Mouse (Mus musculus) left cerebral cortex, postnatal 4 days (tissue): ENCODE data around the gene Popdc2. TPM values are rescaled to one million over a fixed set of nuclear protein-coding genes. Genes with fewer than 3 reads are reported as not detected.

Experiments used
- DNase-seq: peaks from one replicate; pipeline ENCODE4 v3.0.0-alpha.2; 2022
- intact Hi-C: fragments of 180-260 bp; cut with DNase I; formaldehyde crosslinking; loops from one replicate; pipeline ENCODE4 v1.15.1; 2025
- total RNA-seq, 2 experiments: library from RNA; stranded (reverse); gene quantifications; 2 replicates each; pipeline ENCODE4 v1.2.3; 2021

The Popdc2 gene
- total RNA-seq, 2 experiments from 2014 or later = 0.34 to 0.50 TPM

DNA sequence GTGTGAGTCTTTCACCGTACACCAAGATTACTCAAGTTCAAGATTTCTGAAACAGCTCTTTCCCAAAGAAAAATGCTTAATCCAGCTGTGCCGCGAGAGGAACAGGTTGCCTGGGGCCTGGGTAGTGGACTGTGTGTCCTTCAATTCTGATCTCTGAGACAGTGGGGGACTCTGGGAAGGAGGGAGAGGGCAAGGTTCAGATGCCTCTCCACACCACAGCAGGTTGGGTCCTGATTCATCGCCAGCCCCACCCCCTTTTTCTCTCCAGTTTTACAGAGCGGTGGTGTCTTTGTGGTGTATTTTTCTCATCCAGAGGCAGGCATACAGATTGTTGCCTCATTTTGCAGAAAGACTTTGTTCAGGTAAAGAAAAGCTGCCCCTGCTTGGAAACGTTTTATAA, 36.3 kb downstream of the Popdc2 start:
- intact Hi-C loops = no loop called here
- no peak for DNase-seq

DNA sequence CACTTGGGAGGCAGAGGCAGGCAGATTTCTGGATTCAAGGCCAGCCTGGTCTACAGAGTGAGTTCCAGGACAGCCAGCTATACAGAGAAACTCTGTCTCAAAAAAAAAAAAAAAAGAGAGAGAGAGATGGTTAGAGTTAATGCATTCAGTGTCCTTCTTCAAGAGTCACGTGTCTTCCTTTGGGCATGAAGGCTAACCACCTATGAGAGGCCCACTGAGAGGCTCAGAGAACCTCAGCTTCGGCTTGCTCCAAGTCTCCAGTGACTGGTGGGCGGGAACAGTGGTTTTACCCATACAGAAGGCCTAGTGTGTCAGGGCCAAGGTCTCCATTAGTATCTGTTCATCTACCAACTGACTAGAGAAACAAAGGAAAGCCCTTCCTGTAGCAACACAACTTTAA, 37.1 kb downstream of the Popdc2 start:
- DNase-seq = no peak
- intact Hi-C loops = no loop called here

DNA sequence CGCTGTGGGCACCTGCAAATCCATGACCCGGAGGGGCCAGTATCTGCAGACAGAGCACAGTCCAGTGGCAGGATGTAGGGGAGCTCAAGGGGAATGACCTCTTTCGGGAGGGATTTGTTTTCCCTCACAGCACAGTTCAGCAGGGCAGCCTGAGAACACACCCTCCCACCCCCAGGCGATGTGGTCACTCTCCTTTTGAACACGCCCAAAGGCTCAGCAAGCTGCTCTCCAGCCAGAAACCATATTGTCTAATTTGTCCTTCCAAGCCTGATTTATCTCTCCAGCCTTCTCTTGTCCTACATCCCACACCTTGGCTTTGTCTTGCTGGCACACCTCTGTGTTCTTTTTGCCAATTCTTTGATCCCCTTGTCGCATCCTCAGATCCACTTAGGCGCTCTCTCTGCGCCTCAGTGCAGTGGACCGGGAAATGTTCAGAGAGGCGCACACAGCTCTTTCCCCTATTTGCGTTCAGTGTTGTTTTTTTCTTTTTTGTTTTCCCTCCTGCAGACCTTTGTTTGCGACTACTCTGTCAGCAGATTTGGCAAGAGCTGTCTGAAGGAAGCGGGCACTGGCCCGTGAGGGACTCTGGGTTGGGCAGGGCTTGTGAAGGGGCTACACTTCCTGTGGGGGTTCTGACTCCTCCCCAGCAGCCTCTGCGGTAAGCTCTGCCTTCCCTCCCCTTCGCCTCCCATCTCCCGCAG, 37.7 kb downstream of the Popdc2 start:
- peak; percentile 70 for DNase-seq
- intact Hi-C loops = no loop called here

DNA sequence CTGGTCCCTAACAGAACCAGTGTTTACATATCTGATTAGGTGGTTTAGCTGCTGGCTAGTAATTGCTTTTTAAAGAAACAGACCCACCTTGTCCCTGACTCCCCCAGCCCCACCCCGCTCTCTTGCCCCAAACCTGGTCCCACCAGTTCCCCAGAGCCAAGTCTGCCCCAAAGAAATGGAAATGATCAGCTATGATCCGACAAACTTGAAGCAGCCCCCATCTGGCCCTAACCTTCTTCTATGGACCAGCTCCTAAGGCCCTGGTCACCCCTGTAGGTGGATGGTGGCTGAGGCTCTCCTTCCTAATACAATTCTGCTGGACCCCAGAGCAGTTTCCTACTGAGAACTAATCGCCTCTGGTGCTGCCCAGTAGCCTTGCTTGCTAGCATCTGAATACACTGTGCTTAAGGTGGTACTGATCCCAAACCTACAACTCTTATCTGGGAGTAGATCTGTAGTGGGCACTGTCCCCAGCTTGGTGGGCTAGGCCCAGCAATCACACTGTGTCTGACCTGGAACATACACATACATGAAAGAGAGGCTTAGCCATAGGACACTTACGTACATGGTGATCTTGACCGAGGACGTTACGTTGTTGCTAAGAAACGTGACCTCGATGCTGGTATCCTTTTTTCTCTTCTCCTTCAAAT, 38.4 kb downstream of the Popdc2 start:
- DNase-seq = no peak
- intact Hi-C loops = no loop called here

DNA sequence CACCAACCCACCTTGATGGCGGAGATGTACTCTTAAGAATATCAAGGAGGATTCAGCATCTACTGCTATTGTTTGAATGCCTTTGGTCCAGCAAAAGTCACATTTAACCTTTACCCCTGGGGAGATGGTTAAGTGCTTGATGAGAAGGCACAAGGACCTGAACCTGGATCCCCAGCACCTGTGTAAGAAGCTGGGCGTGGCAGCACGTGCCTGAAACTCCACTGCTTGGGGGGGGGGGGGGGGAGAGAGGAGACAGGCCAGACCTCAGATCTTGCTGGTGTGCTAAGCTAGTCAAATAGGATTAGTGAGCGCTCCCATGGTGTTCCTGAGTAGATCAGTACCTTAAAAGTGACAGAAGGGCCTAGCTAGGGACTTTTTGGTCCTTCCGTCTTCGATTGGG, 39.5 kb downstream of the Popdc2 start:
- intact Hi-C loops = no loop called here
- no peak for DNase-seq

DNA sequence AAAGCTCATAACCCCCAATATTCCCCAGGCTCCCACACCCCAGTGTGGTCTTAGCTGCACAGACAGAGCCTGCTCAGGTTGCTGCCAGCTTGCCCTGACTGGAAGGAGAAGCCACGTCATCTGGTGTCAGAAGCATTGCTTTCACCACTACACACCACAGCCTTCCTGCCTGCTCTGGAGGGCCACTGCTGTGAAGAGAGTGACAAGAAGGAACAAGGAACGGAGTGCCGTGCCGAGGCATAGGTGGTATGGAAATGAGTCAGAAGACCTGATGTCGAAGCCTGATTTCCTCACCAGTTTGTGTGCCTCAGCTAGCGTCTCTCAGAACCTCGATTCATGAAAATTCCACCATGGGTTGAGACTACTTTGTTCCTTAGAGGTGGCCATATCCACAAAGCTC, 41.6 kb downstream of the Popdc2 start:
- intact Hi-C loops = no loop called here
- DNase-seq = no peak

DNA sequence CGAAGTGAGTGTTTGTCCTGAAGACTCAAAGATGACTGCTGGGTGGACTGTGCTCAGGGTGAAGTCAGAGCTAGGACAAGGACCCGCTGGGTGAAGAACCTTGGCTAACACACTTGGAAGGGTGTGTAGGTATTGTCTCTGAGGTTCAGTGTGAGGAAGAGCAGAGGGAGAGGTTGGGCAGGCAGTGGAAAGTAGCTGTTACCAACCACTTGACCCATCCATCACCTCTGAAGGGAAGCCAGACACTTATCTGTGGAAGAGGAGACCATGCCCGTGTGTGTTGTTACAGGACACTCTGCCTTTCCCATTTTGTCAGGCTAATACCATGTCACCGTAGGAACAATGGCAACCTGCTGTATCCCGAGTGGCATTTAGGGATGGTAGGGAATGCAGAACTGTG, 44.3 kb downstream of the Popdc2 start:
- intact Hi-C loops = no loop called here

DNA sequence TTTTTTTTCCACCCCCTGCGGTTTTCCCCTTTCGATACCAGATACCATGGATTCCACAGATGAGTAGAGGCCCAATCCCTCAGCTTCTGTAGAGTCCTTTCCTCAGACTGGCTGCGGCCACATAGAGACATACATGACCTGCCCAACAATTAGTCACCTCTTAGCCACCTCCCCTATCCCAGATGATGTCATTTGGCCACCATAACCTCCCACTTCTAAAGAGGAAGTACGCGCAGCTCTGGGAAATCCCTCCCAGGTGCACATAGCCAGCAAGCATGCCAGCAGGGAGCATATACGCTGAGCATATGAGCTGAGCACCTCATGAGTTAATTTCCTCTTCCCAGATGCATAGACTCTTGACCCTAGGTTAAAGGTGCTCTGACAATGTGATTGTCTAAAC, 44.7 kb downstream of the Popdc2 start:
- intact Hi-C loops = no loop called here
- DNase-seq = no peak

More for the DNA sequence above, 44.3 kb downstream of the Popdc2 start:
- no peak for DNase-seq

DNA sequence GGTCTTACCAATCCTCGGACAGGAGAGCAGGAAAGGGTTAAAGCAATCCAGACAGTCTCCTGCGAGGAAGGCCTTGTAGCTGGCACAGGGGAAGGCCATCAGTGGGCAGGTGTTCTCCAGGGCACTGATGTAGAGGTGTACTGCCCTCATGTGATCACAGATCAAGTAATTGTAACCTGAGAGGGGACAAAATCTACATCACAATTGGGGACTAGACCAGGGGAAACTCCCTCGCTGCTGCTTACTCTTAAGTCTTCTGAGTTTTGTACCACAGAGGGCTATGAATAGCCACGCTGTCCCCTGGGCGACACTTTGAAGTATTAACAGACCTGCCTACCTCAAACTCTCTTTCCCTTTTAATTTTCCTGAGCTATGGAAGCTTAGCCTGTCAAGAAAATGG, 45.6 kb downstream of the Popdc2 start:
- no peak for DNase-seq
- intact Hi-C loops = no loop called here

DNA sequence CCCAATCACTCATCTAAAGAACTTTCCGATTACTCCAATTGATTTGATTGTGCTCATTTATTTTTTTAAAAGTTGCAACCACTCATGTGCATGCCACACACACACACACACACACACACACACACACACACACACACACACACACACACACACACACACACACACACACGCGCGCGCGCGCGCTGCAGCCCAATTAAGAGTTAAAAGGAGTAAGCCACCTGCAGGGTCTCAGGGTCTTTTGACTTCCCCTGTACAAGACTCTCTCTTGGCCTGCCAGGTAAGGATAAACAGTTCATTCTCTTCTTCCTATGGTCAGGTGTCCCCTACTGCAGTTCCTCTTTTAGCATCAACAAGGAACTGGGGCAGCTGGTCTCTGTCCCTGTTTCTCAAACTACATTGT, 46.4 kb downstream of the Popdc2 start:
- intact Hi-C loops = no loop called here

DNA sequence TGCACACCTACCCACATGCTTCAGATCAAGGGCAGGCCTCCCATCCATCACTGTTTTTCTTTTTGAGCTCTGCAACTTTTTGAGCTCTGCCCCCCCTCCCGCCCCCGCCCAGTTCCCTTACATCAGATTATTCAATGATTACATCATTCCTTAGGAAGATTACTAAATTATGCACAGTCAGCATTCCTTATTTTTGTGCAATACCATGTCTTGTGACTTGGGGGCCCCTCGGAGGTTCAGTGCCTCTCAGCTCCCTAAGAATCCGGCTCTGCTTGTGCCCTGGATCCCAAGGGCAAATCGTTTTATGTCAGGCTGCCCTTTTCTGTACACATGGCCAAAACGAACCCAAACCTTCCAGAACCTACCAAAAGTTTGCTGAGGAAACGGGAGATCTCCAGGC, 52.9 kb downstream of the Popdc2 start:
- intact Hi-C loops = no loop called here
- DNase-seq = no peak

More for the DNA sequence above, 46.4 kb downstream of the Popdc2 start:
- no peak for DNase-seq

DNA sequence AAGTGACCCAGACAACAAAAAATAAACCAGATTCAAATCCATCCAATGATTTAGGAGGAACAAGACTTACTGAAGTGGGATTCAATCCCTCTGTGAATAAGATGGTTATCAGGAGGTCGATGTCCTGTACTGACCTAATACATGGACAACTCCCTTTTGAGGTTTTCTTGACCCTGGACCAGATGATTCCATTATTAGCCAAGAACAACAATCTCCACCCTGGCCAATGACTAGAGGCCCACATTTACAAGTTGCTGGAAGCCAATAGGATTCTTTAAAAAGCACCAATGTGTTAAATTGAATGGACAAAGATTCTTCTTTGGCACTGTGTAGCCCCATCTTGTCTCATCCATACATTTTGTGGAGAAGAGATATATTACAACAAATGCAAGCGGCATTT, 63.4 kb downstream of the Popdc2 start:
- intact Hi-C loops = no loop called here
- no peak for DNase-seq

DNA sequence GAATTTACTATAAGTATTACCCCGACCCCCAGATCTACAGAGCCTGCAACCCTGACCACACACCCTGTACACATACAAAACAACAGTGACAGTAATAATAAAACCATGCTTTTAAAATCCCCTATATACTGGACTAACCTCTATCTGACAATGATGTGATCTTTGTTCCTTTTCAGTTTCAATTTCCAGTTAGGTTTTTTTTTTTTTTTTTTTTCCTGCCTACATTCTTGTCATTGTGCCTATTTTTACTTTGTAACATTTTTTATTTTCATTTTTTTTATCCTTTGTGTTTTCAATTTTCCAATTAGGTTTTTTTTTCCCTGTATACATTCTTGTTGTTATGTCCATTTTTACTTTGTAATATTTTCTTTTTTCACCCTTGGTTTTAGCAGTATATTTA, 63.8 kb downstream of the Popdc2 start:
- intact Hi-C loops = no loop called here
- no peak for DNase-seq

Other genes with a start within 250 kb of the Popdc2 start
- gene Nr1i2, start 67.4 kb upstream of the Popdc2 start, total RNA-seq = not detected
- 1 to 10 TPM in 1 of 2 experiments, under 1 TPM in 1; 0.89 to 1.0 TPM for gene Maats1, start 20.1 kb upstream of the Popdc2 start, total RNA-seq
- gene Cox17, start 15.2 kb upstream of the Popdc2 start, total RNA-seq = 10 to 100 TPM; 35.0 to 42.2 TPM
- not detected for gene Gm21987, start 15.2 kb upstream of the Popdc2 start, total RNA-seq
- gene Pla1a, start 70.9 kb downstream of the Popdc2 start, total RNA-seq = under 1 TPM; 0.36 to 0.38 TPM
- gene Adprh, start 90.5 kb downstream of the Popdc2 start, total RNA-seq = 10 to 100 TPM; 61.2 to 62.2 TPM
- gene Cd80, start 93.4 kb downstream of the Popdc2 start, total RNA-seq = under 1 TPM; 0.36 to 0.50 TPM
- gene Timmdc1, start 160.5 kb downstream of the Popdc2 start, total RNA-seq = 10 to 100 TPM; 28.8 to 29.5 TPM
- gene Poglut1, start 188.0 kb downstream of the Popdc2 start, total RNA-seq = 10 to 100 TPM; 33.3 to 35.5 TPM
- 10 to 100 TPM; 26.2 to 27.2 TPM for gene Tmem39a, start 196.5 kb downstream of the Popdc2 start, total RNA-seq